Mouse (Mus musculus) layer of hippocampus, adult 2 months (tissue): ENCODE data around the gene Anapc1. TPM values are rescaled to one million over a fixed set of nuclear protein-coding genes. Genes with fewer than 3 reads are reported as not detected.
A peak's percentile ranks its signal among the peaks of the same experiment; 100 is the strongest.

Experiments
- DNase-seq, 2 experiments: peaks; one replicate each; pipeline ENCODE4 v3.0.0; 2022; ENCODE audit warnings: low spot score in 2 of 2
- H3K27ac ChIP-seq: fragments of 200-600 bp; 2 replicates; pipeline ENCODE4 v1.8.1; 2022
- H3K4me3 ChIP-seq: fragments of 200-600 bp; 2 replicates; pipeline ENCODE4 v1.8.1; 2022; ENCODE audit warnings: mild to moderate bottlenecking
- CTCF ChIP-seq: fragments of 200-600 bp; conservative IDR thresholded peaks from 2 replicates; pipeline ENCODE4 v1.8.1; 2022; ENCODE audit warnings: antibody characterized with exemption, mild to moderate bottlenecking, moderate library complexity
- total RNA-seq, 2 experiments: library from RNA; stranded (reverse); gene quantifications; 2 replicates each; pipeline ENCODE4 v1.2.3; 2021

The Anapc1 gene
- total RNA-seq, 2 experiments from 2014 or later, result 63.8 to 70.4 TPM

- TF ChIP-seq CTCF, result no peak
- no peak overlapping the region for H3K27ac ChIP-seq
- DNase-seq, result no peak
- H3K4me3 ChIP-seq, result no peak overlapping the region
Observed at GRCm38 (mm10) chr2:128692336-128692735, 5.1 kb upstream of the Anapc1 start.

- peak overlapping the region; percentile 70 for H3K4me3 ChIP-seq
- TF ChIP-seq CTCF, result no peak
- DNase-seq, result no peak
- H3K27ac ChIP-seq, result peak overlapping the region; percentile 86
Observed at GRCm38 (mm10) chr2:128687558-128688120, 448 bp upstream of the Anapc1 start.

- TF ChIP-seq CTCF, result no peak
- DNase-seq, result no peak
- Histone ChIP-seq H3K27ac (no peak overlapping the region), H3K4me3 (no peak overlapping the region)
Observed at GRCm38 (mm10) chr2:128680661-128681060, 6.5 kb downstream of the Anapc1 start.

GRCm38 (mm10) chr2:128620578-128620977, 66.6 kb downstream of the Anapc1 start:
- H3K4me3 ChIP-seq, result no peak overlapping the region
- H3K27ac ChIP-seq, result no peak overlapping the region
- no peak for DNase-seq
- TF ChIP-seq CTCF, result no peak

- DNase-seq, result no peak
- no peak overlapping the region for H3K27ac ChIP-seq
- no peak for TF ChIP-seq CTCF
- no peak overlapping the region for H3K4me3 ChIP-seq
Observed at GRCm38 (mm10) chr2:128615366-128615765, 71.8 kb downstream of the Anapc1 start.

GRCm38 (mm10) chr2:128613365-128613764, 73.8 kb downstream of the Anapc1 start:
- TF ChIP-seq CTCF, result no peak
- DNase-seq, result no peak
- no peak overlapping the region for H3K4me3 ChIP-seq
- no peak overlapping the region for H3K27ac ChIP-seq

GRCm38 (mm10) chr2:128612275-128612674, 74.9 kb downstream of the Anapc1 start:
- DNase-seq, result no peak
- Histone ChIP-seq H3K4me3 (no peak overlapping the region), H3K27ac (no peak overlapping the region)
- no peak for TF ChIP-seq CTCF

GRCm38 (mm10) chr2:128611178-128611577, 76.0 kb downstream of the Anapc1 start:
- H3K4me3 ChIP-seq, result no peak overlapping the region
- no peak for TF ChIP-seq CTCF
- H3K27ac ChIP-seq, result no peak overlapping the region
- no peak for DNase-seq

- DNase-seq, result no peak
- TF ChIP-seq CTCF, result no peak
- Histone ChIP-seq H3K27ac (no peak overlapping the region), H3K4me3 (no peak overlapping the region)
Observed at GRCm38 (mm10) chr2:128609286-128609685, 77.9 kb downstream of the Anapc1 start.

GRCm38 (mm10) chr2:128601534-128601933, 85.7 kb downstream of the Anapc1 start:
- no peak for TF ChIP-seq CTCF
- no peak for DNase-seq
- Histone ChIP-seq H3K4me3 (no peak overlapping the region), H3K27ac (no peak overlapping the region)

- DNase-seq, result no peak
- Histone ChIP-seq H3K4me3 (no peak overlapping the region), H3K27ac (no peak overlapping the region)
- TF ChIP-seq CTCF, result no peak
Observed at GRCm38 (mm10) chr2:128592301-128592700, 94.9 kb downstream of the Anapc1 start.

GRCm38 (mm10) chr2:128590909-128591308, 96.3 kb downstream of the Anapc1 start, which contains the start of gene Spdye4c:
TSS of gene Spdye4c (plus strand) at chr2:128591209.
- no peak for DNase-seq
- no peak within 1 kb of the TSS for H3K27ac ChIP-seq
- TF ChIP-seq CTCF, result no peak
- H3K4me3 ChIP-seq, result no peak within 1 kb of the TSS

- TF ChIP-seq CTCF, result no peak
- Histone ChIP-seq H3K4me3 (no peak overlapping the region), H3K27ac (no peak overlapping the region)
- DNase-seq, result no peak
Observed at GRCm38 (mm10) chr2:128582881-128583280, 104.3 kb downstream of the Anapc1 start.
